Mouse (Mus musculus) ES-Bruce4 (cell line): ENCODE results near the gene Tent4a.

Experiments
- CTCF ChIP-seq: IDR thresholded peaks from one replicate; pipeline ENCODE4 v1.8.1; 2011; ENCODE audit warnings: low read depth, low read length
- EP300 ChIP-seq: IDR thresholded peaks from 2 replicates; pipeline ENCODE4 v1.6.1; 2011; ENCODE audit warnings: low read depth, low read length; ENCODE audit not compliant: insufficient read depth
- POLR2A ChIP-seq: IDR thresholded peaks from one replicate; pipeline ENCODE4 v1.8.1; 2011; ENCODE audit warnings: low read length; ENCODE audit not compliant: insufficient read depth

- TF ChIP-seq CTCF: peak; percentile 84
- TF ChIP-seq EP300: no peak
- TF ChIP-seq POLR2A: no peak
Measured at GRCm38 (mm10) chr13:69459657-69460458, 74.6 kb downstream of the Tent4a start.
